ENCODE assay signal across 8 mouse cellular contexts in the genomic region with DNA sequence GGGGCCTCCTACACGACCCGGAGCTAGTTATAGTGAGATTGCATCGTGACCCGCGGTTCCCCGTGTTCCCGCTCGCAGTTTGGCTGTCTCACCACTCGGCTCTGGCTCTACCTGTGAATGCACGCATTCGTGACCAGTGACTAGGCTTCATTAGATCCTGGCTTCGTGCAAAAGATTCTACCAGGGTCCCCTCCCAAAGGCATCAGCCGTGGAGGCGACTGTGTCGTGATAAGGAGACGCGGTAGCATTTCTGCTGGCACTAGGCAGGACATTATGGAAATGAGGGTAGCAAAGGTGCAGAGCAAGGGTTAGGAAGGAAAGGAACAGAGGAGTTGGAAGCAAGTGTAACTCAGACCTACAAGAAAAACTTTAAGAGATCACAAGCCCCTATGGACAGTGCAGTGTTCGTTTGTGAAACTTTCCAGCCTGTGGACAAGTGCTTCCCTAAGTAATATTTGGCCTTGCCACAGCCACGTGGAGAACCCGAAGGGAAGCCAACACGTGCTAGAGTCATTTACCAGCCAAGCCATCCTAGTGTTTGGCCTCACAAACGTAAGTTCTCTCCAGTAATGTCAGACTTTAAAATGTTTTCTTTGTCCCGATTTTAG. TPM values are rescaled to one million over a fixed set of nuclear protein-coding genes. Genes with fewer than 3 reads are reported as not detected.
DNase-seq lines count a peak whose midpoint lies in the region; ATAC-seq lines count a peak whose summit lies in the region.

No protein-coding gene starts in this region.

- peak; percentile 40 for ATAC-seq in liver, embryonic 11.5 days (replicated peaks; ENCODE audit: low FRiP score)

- no peaks in the 10 kb centered on the region for H3K4me1 ChIP-seq in liver, embryonic 11.5 days (replicated peaks; ENCODE audit: control insufficient read depth, insufficient read depth, low read length)

- H3K36me3 ChIP-seq in liver, embryonic 11.5 days (ENCODE audit: control insufficient read depth, insufficient read depth, low read length), result peaks cover 9% of the 10 kb centered on the region; the same call in 1 of the 2 replicates

- peak overlapping the region; percentile 68 for H3K4me2 ChIP-seq in liver, embryonic 11.5 days

- H3K9me3 ChIP-seq in liver, embryonic 11.5 days (ENCODE audit: control insufficient read depth, low read length), result no peaks in the 10 kb centered on the region

- H3K27me3 ChIP-seq in liver, embryonic 11.5 days (replicated peaks; ENCODE audit: control insufficient read depth, insufficient read depth, low read length), result no peaks in the 10 kb centered on the region

- peak overlapping the region; percentile 84 for H3K9ac ChIP-seq in liver, embryonic 11.5 days (ENCODE audit: low read depth, low read length)

- peak; percentile 3 for DNase-seq in urinary bladder, postnatal 14 days (ENCODE audit: low spot score)
- DNase-seq in urinary bladder, adult 2 months (ENCODE audit: low spot score), result no peak
- DNase-seq in embryo, embryonic 10.5 days (ENCODE audit: low spot score), result peak; percentile 35
- DNase-seq in heart, postnatal 14 days, result peak; percentile 2 to 9
- no peak for DNase-seq in liver, embryonic 11.5 days (ENCODE audit: low spot score)
- DNase-seq in retina, postnatal 1 day, result peak; percentile 11
- no peak for DNase-seq in left cerebral cortex, postnatal 36 days (ENCODE audit: low spot score in 2 of 2)
- no peak for DNase-seq in cerebellum, postnatal 4 days (ENCODE audit: low spot score in 2 of 2)

- H3K27ac ChIP-seq in liver, embryonic 11.5 days (ENCODE audit: low read depth, low read length), result peak overlapping the region; percentile 67

- WGBS in liver, embryonic 11.5 days, result 14% methylated on average over 23 of the region's 23 CpGs

- intact Hi-C loops in heart, postnatal 14 days (cut with DNase I), result no loop called here
- intact Hi-C loops in left cerebral cortex, postnatal 36 days (cut with DNase I), result no loop called here

- peak overlapping the region; percentile 67 for H3K4me3 ChIP-seq in liver, embryonic 11.5 days (ENCODE audit: low read depth, low read length)

RNA-seq across cellular contexts. Expression of a gene that starts 0.6 kb away (rescaled TPM):
- polyA plus RNA-seq in urinary bladder, adult 2 months (2012; rRNA removed), result 26.4 and 28.9 TPM in 2 replicates
- 10 to 100 TPM; 25.9 to 26.4 TPM for total RNA-seq in heart, postnatal 14 days (2021)
- polyA plus RNA-seq in liver, embryonic 11.5 days (2014; fragmentation: Nextera tagmentation; extraction: Ambion mirVana), result 208 and 220 TPM in 2 replicates
- 10 to 100 TPM; 33.4 to 37.6 TPM for total RNA-seq in left cerebral cortex, postnatal 36 days (2021)

RNA-seq across cellular contexts. Expression of a gene that starts 11.0 kb away (rescaled TPM):
- polyA plus RNA-seq in urinary bladder, adult 2 months (2012; rRNA removed), result 1.3 and 1.7 TPM in 2 replicates
- total RNA-seq in heart, postnatal 14 days (2021), result 1 to 10 TPM; 2.2 to 2.4 TPM
- 1.1 and 1.3 TPM in 2 replicates for polyA plus RNA-seq in liver, embryonic 11.5 days (2014; fragmentation: Nextera tagmentation; extraction: Ambion mirVana)
- 1 to 10 TPM; 1.5 to 2.5 TPM for total RNA-seq in left cerebral cortex, postnatal 36 days (2021)

RNA-seq across cellular contexts. Expression of a gene that starts 34.5 kb away (rescaled TPM):
- 64.4 and 76.2 TPM in 2 replicates for polyA plus RNA-seq in urinary bladder, adult 2 months (2012; rRNA removed)
- total RNA-seq in heart, postnatal 14 days (2021), result 10 to 100 TPM; 21.0 to 21.8 TPM
- polyA plus RNA-seq in liver, embryonic 11.5 days (2014; fragmentation: Nextera tagmentation; extraction: Ambion mirVana), result 45.7 and 53.6 TPM in 2 replicates
- total RNA-seq in left cerebral cortex, postnatal 36 days (2021), result 10 to 100 TPM; 31.8 to 33.9 TPM

Comparison
In these comparisons a context has a peak if more than half of its experiments do, and no peak if none do; other contexts are left out.
1. DNase-seq: peak in urinary bladder, postnatal 14 days (single experiment), embryo, embryonic 10.5 days (single experiment), heart, postnatal 14 days (2 of 2) and retina, postnatal 1 day (single experiment); none in urinary bladder, adult 2 months (single experiment), liver, embryonic 11.5 days (single experiment), left cerebral cortex, postnatal 36 days (0 of 2) and cerebellum, postnatal 4 days (0 of 2).